Mouse (Mus musculus) small intestine, adult 2 months (tissue): ENCODE results near the gene Ttc29. TPM values are rescaled to one million over a fixed set of nuclear protein-coding genes. Genes with fewer than 3 reads are reported as not detected.

Experiments
- H3K27ac ChIP-seq: fragments of 200-500 bp; 2 replicates; pipeline ENCODE4 v1.5.1; 2012; ENCODE audit warnings: low read depth, low read length, control low read depth, inconsistent platforms; ENCODE audit not compliant: insufficient read depth
- H3K27me3 ChIP-seq: fragments of 200-500 bp; 2 replicates; pipeline ENCODE4 v1.6.1; 2012; ENCODE audit warnings: mild to moderate bottlenecking, moderate library complexity, low read length, inconsistent platforms; ENCODE audit not compliant: control insufficient read depth, insufficient read depth
- H3K36me3 ChIP-seq: fragments of 200-500 bp; 2 replicates; pipeline ENCODE4 v1.6.1; 2012; ENCODE audit warnings: mild to moderate bottlenecking, low read length, control low read depth, inconsistent platforms; ENCODE audit not compliant: control insufficient read depth, insufficient read depth
- H3K4me1 ChIP-seq: fragments of 200-500 bp; 2 replicates; pipeline ENCODE4 v1.6.1; 2012; ENCODE audit warnings: low read length, inconsistent platforms, mixed read lengths; ENCODE audit not compliant: control insufficient read depth, insufficient read depth, insufficient read length
- H3K4me3 ChIP-seq: fragments of 200-500 bp; 2 replicates; pipeline ENCODE4 v1.5.1; 2012; ENCODE audit warnings: low read depth, mild to moderate bottlenecking, control low read depth, inconsistent platforms, low read length, moderate library complexity
- CTCF ChIP-seq: fragments of 200-500 bp; IDR thresholded peaks from 2 replicates; pipeline ENCODE4 v1.5.1; 2012; ENCODE audit warnings: low read depth, mild to moderate bottlenecking, control low read depth, inconsistent platforms, low read length, moderate library complexity, mixed read lengths; ENCODE audit not compliant: insufficient replicate concordance, insufficient read length; ENCODE audit errors: extremely low read depth
- POLR2A ChIP-seq: fragments of 200-500 bp; IDR thresholded peaks from 2 replicates; pipeline ENCODE4 v1.6.1; 2012; ENCODE audit warnings: low read depth, mild to moderate bottlenecking, control low read depth, inconsistent platforms, low read length, moderate library complexity
- WGBS: fragments of 180-500 bp; shearing (Covaris S2); methylation state at CpG from one replicate; pipeline ENCODE4 v1.1.7; 2018; 5-methylcytosine and 5-hydroxymethylcytosine counted together
- polyA plus RNA-seq: library from polyadenylated mRNA; depleted of rRNA; stranded (reverse); fragments of >200 nt; gene quantifications from 2 replicates; pipeline ENCODE4 v1.2.3, GENCODE M21; 2012

Gene Ttc29
- polyA plus RNA-seq, 1 experiment = not detected

- no peaks in the 10 kb centered on the region for H3K27me3 ChIP-seq
- H3K4me3 ChIP-seq = no peak overlapping the region
- no peak overlapping the region for H3K27ac ChIP-seq
- no peaks in the 10 kb centered on the region for H3K4me1 ChIP-seq
- TF ChIP-seq CTCF (no peak), POLR2A (no peak)
- no peaks in the 10 kb centered on the region for H3K36me3 ChIP-seq
- WGBS = 89% methylated on average over 5 of the region's 5 CpGs
Observed at GRCm38 (mm10) chr8:78278598-78278997, 65.5 kb downstream of the Ttc29 start.

DNA sequence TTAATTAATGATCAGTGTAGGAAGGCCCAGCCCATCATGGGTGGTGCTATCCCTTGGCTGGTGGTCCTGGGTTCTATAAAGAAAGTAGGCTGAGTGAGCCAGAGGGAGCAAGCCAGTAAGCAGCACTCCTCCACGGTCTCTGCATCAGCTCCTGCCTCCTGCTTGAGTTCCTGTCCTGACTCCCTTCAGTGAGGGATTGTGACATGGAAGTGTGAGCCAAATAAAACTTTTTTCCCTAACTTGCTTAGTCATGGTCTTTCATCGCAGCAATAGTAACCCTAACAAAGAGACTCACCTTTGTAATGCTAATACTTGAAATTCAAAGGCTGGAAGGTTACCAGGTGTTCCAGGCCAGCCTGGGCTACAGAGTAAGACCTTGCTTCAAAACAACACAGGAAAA is 71.7 kb downstream of the Ttc29 start:
- no peaks in the 10 kb centered on the region for H3K36me3 ChIP-seq
- no peak overlapping the region for H3K4me3 ChIP-seq
- H3K27ac ChIP-seq = no peak overlapping the region
- 79% methylated on average over 2 of the region's 2 CpGs for WGBS
- no peaks in the 10 kb centered on the region for H3K27me3 ChIP-seq
- H3K4me1 ChIP-seq = no peaks in the 10 kb centered on the region
- TF ChIP-seq CTCF = no peak
- TF ChIP-seq POLR2A = no peak

- TF ChIP-seq POLR2A (no peak), CTCF (no peak)
- Histone ChIP-seq H3K4me1 (no peaks in the 10 kb centered on the region), H3K4me3 (no peak overlapping the region), H3K27ac (no peak overlapping the region), H3K27me3 (no peaks in the 10 kb centered on the region), H3K36me3 (no peaks in the 10 kb centered on the region)
- 73% methylated on average over 4 of the region's 4 CpGs for WGBS
Observed at GRCm38 (mm10) chr8:78285366-78285765, 72.3 kb downstream of the Ttc29 start.

GRCm38 (mm10) chr8:78289374-78289971 is 76.4 kb downstream of the Ttc29 start:
- Histone ChIP-seq H3K4me3 (no peak overlapping the region), H3K27me3 (no peaks in the 10 kb centered on the region), H3K27ac (no peak overlapping the region), H3K4me1 (no peaks in the 10 kb centered on the region), H3K36me3 (no peaks in the 10 kb centered on the region)
- TF ChIP-seq CTCF (no peak), POLR2A (no peak)
- 71% methylated on average over 10 of the region's 10 CpGs for WGBS

- H3K36me3 ChIP-seq = no peaks in the 10 kb centered on the region
- no peaks in the 10 kb centered on the region for H3K27me3 ChIP-seq
- no peaks in the 10 kb centered on the region for H3K4me1 ChIP-seq
- TF ChIP-seq POLR2A (no peak), CTCF (no peak)
- WGBS = 65% methylated on average over 7 of the region's 7 CpGs
- no peak overlapping the region for H3K27ac ChIP-seq
- no peak overlapping the region for H3K4me3 ChIP-seq
Observed at GRCm38 (mm10) chr8:78290274-78290673, 77.2 kb downstream of the Ttc29 start.

- H3K27me3 ChIP-seq = no peaks in the 10 kb centered on the region
- H3K4me3 ChIP-seq = no peak overlapping the region
- no peaks in the 10 kb centered on the region for H3K4me1 ChIP-seq
- H3K36me3 ChIP-seq = no peaks in the 10 kb centered on the region
- WGBS = 58% methylated on average over 5 of the region's 5 CpGs
- TF ChIP-seq CTCF (no peak), POLR2A (no peak)
- no peak overlapping the region for H3K27ac ChIP-seq
Observed at GRCm38 (mm10) chr8:78295494-78295893, 82.4 kb downstream of the Ttc29 start.

- WGBS = 24% methylated on average over 7 of the region's 7 CpGs
Observed at GRCm38 (mm10) chr8:78303579-78303978, 90.5 kb downstream of the Ttc29 start.

DNA sequence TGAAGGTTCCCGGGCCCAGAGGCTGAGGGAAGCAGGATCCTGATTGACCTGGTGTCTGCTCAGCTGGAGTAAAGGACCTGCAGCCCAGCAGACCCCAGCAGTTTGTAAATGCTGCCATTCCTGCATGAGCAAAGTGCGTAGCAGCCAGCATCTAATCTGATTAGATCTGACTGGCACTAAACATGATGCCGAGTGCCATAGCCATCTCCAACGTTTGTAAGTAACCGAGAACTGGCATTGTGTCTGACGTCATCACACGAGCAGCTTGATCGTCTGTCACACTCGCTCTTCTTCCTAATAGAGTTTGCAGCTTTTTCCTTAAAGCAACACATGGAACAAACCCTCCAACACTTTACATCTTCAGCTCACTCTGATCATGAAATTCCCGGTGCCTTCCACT is 93.5 kb downstream of the Ttc29 start:
- Histone ChIP-seq H3K27ac (no peak overlapping the region), H3K36me3 (no peaks in the 10 kb centered on the region), H3K27me3 (no peaks in the 10 kb centered on the region), H3K4me1 (no peaks in the 10 kb centered on the region), H3K4me3 (no peak overlapping the region)
- 56% methylated on average over 10 of the region's 10 CpGs for WGBS
- TF ChIP-seq POLR2A (no peak), CTCF (no peak)

More at GRCm38 (mm10) chr8:78303579-78303978, 90.5 kb downstream of the Ttc29 start:
- Histone ChIP-seq H3K4me3 (no peak overlapping the region), H3K27me3 (no peaks in the 10 kb centered on the region), H3K36me3 (no peaks in the 10 kb centered on the region), H3K27ac (no peak overlapping the region), H3K4me1 (no peaks in the 10 kb centered on the region)
- TF ChIP-seq POLR2A (no peak), CTCF (no peak)
